Mouse (Mus musculus) erythroblast, embryonic 14.5 days (primary cell): ENCODE results near the gene Lyst. TPM values are rescaled to one million over a fixed set of nuclear protein-coding genes. Genes with fewer than 3 reads are reported as not detected.

ENCODE experiments used
- H3K27me3 ChIP-seq: 2 replicates; pipeline ENCODE4 v1.6.1; 2012; ENCODE audit warnings: inconsistent platforms; ENCODE audit not compliant: control insufficient read depth
- H3K36me3 ChIP-seq: 2 replicates; pipeline ENCODE4 v1.6.1; 2012; ENCODE audit warnings: mild to moderate bottlenecking, inconsistent platforms; ENCODE audit not compliant: control insufficient read depth
- H3K4me1 ChIP-seq: 2 replicates; pipeline ENCODE4 v1.6.1; 2012; ENCODE audit warnings: inconsistent platforms; ENCODE audit not compliant: control insufficient read depth
- H3K4me3 ChIP-seq: replicated peaks from 2 replicates; pipeline ENCODE3; 2012; ENCODE audit warnings: moderate library complexity, mild to moderate bottlenecking, inconsistent platforms
- H3K9me3 ChIP-seq: 2 replicates; pipeline ENCODE4 v1.6.1; 2012; ENCODE audit warnings: low read length, inconsistent platforms, mixed read lengths; ENCODE audit not compliant: control insufficient read depth
- GATA1 ChIP-seq: IDR thresholded peaks from 2 replicates; pipeline ENCODE4 v1.6.1; 2012; ENCODE audit warnings: low read length, inconsistent platforms, mixed read lengths
- TAL1 ChIP-seq: IDR thresholded peaks from 3 replicates; pipeline ENCODE4 v1.6.1; 2012; ENCODE audit warnings: low read length, inconsistent platforms, mixed read lengths
- polyA plus RNA-seq: library from polyadenylated mRNA; stranded (reverse); fragments of >175 nt; gene quantifications from 2 replicates; pipeline ENCODE4 v1.2.3, GENCODE M21; 2012

Gene Lyst
- polyA plus RNA-seq, 1 experiment: 0.01 TPM

DNA sequence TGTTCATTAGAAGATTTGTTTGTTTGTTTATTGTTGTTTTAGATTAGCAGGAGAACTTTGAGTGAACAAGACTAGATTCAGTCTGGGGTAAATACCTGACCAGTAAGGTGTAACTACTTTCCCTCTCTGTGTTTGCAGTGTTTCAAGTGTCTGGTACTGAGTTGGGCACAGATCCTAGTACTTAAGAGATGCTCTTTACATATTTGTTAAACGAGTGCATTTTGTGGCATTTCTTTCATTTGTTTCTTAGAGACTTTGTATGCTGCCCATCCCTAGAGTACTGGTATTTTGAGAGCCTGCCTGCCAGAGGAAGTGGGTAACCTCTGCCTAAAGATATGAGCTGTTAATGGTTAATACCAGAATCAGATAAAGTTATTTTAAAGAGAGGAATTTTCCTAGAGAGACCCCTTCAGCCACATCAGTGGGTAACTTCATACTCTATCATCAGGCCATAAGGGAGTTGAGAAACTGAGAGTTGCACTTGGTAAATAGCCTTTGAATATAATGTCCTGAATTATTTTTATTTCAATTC, 2.5 kb upstream of the Lyst start:
- no peak overlapping the region for H3K4me3 ChIP-seq
- H3K4me1 ChIP-seq: peaks cover 23% of the 10 kb centered on the region
- no peaks in the 10 kb centered on the region for H3K36me3 ChIP-seq
- no peaks in the 10 kb centered on the region for H3K9me3 ChIP-seq
- no peaks in the 10 kb centered on the region for H3K27me3 ChIP-seq
- TF ChIP-seq GATA1: no peak
- no peak for TF ChIP-seq TAL1

DNA sequence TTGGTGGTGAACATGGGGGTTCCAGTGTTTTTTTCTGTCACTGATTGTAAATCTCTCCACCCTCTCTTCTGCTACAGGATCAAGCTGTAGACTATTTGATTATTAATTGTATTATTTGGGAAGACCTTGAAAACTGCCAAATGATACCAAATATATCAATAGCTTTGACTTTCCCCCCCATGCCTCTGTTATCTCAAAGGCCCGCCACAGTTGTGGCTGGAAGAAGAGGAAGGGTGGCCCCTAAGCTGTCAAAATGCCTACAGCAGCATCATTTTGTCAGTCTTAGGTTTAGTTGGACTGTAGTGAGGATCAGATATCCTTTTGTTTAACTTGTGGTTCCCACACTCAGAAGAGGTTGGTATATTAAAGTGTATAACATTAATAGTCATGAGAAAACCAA, 1.7 kb upstream of the Lyst start:
- Histone ChIP-seq H3K4me1 (peaks cover 23% of the 10 kb centered on the region), H3K9me3 (no peaks in the 10 kb centered on the region), H3K4me3 (no peak overlapping the region), H3K27me3 (no peaks in the 10 kb centered on the region), H3K36me3 (no peaks in the 10 kb centered on the region)
- no peak for TF ChIP-seq GATA1
- TF ChIP-seq TAL1: no peak

DNA sequence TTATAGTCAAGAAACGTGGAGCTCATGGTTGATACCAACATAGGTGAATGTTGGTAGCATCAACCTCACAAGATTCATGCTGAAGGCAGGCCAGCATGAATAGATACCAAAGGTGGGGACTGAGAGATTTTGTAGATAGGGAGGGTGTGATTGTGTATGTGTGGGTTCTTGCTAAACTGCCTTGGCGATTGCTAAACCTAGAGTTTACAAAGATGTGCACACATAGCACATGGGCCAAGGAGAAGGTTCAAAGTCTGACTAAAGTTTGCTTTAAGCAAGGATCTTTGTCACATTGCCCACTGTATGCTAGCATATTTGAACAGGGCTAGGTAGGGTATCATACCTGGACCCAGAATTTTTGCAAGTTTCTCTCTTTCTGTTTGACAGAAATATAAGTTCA, 1.2 kb upstream of the Lyst start:
- TF ChIP-seq TAL1 (no peak), GATA1 (no peak)
- H3K4me1 ChIP-seq: peaks cover 23% of the 10 kb centered on the region
- H3K36me3 ChIP-seq: no peaks in the 10 kb centered on the region
- no peaks in the 10 kb centered on the region for H3K9me3 ChIP-seq
- H3K27me3 ChIP-seq: no peaks in the 10 kb centered on the region
- H3K4me3 ChIP-seq: no peak overlapping the region

DNA sequence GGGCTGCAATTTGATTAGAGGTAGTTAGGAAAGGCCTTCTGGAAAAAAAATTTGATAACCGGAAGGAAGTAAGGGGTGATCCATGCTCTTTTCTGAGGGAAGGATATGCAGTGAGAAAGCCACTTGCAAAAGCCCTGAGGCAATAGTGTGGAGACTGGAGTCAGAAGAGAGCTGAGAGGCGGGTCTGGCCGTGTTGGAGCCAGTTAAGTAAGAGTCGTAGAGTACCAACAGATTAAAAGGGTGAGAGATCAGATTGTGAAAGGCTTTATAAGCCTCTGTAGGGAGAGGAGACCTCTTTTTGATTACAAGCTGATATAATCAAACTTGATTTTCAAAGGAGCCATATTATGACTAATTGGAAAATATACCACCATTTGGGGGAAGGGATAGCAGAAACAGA, 1.7 kb downstream of the Lyst start:
- H3K9me3 ChIP-seq: no peaks in the 10 kb centered on the region
- no peak overlapping the region for H3K4me3 ChIP-seq
- TF ChIP-seq GATA1 (no peak), TAL1 (no peak)
- H3K4me1 ChIP-seq: peaks cover 23% of the 10 kb centered on the region
- H3K27me3 ChIP-seq: no peaks in the 10 kb centered on the region
- H3K36me3 ChIP-seq: no peaks in the 10 kb centered on the region

DNA sequence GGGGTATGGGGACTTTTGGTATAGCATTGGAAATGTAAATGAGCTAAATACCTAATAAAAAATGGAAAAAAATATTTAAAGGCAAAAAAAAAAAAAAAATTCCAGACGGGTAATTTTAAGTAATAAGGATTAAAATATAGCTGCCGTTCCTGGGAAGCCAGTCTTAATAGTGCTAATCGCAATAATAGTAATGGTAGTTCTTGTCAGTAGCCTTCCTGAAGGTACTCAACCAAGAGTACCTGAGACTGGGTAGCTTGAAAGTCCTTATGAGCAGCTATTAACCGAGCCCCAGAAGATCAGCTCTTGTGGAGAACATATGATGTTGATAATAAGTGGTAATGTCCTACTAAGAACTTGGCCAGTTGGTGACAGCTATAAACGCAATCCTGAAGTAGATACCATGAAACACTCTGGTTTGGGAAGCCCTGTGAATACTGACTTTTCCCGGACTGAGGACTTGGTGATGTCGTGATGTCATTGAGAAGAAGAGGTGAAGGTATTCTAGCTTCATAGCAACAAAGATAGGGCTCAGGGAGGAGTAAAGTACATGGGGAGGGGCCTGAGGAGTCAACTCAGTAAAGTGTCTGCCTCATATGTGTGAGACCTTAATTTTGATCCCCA, 6.3 kb downstream of the Lyst start:
- H3K9me3 ChIP-seq: no peaks in the 10 kb centered on the region
- no peaks in the 10 kb centered on the region for H3K36me3 ChIP-seq
- H3K4me1 ChIP-seq: no peaks in the 10 kb centered on the region
- no peak overlapping the region for H3K4me3 ChIP-seq
- TF ChIP-seq TAL1: no peak
- TF ChIP-seq GATA1: no peak
- H3K27me3 ChIP-seq: no peaks in the 10 kb centered on the region

DNA sequence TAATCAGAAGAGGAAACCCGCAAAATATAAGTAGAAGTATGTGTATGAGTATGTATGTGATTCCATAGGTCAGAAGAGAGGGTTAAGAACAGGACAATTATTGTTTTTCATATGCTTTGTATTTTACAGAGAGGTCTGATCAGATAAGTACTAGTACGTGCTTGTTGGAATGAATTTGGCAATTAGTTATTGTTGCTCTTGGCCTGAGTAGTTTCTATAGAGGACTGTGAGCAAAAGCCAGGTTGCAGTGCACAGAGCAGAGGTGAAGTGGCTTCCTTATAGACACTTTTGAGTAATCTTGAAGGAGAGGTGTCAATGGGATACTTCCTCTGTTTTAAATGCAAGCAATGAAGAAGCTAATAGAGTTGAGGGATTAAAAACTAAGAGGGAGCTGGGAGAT, 7.7 kb downstream of the Lyst start:
- H3K4me3 ChIP-seq: no peak overlapping the region
- H3K27me3 ChIP-seq: no peaks in the 10 kb centered on the region
- TF ChIP-seq GATA1 (no peak), TAL1 (no peak)
- H3K36me3 ChIP-seq: no peaks in the 10 kb centered on the region
- H3K9me3 ChIP-seq: no peaks in the 10 kb centered on the region
- H3K4me1 ChIP-seq: no peaks in the 10 kb centered on the region

DNA sequence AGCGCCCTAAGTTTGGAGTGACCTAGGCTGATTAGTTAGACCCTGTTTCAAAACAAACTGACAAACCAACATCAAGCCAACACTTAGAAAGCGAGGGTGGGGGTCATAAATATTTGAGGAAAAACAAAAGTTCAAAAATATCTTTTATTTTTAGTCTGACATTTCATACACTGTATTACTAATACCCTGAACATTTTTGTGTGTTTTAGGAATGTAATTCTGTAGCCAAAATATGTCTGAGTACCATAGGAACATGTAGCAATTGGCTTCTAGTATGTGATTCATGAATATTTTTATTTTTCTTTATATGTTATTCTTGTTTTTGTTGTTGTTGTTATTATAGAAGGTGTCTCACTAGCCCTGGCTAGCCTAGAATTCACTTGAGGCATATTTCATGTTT, 11.2 kb downstream of the Lyst start:
- TF ChIP-seq TAL1 (no peak), GATA1 (no peak)
- H3K36me3 ChIP-seq: no peaks in the 10 kb centered on the region
- no peaks in the 10 kb centered on the region for H3K27me3 ChIP-seq
- H3K9me3 ChIP-seq: no peaks in the 10 kb centered on the region
- no peaks in the 10 kb centered on the region for H3K4me1 ChIP-seq
- no peak overlapping the region for H3K4me3 ChIP-seq

DNA sequence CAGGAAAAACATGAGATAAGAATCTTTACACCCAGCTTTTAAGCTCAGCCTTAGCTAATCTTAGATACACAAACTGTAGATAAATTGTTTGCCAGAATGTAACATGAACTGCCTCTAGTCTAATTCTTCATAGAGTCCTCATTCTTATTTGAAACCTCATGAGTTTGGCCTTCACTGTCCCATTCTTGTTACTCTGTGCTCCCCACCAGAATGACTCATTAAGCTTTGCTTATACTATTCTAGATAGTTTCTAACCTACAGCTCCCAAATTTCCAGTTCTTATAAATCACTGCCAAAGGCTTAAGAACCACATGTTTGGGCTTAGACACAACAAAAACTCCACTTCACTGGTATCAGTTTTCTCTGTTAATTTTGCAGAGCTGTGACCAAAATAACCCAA, 16.0 kb downstream of the Lyst start:
- Histone ChIP-seq H3K36me3 (no peaks in the 10 kb centered on the region), H3K4me3 (no peak overlapping the region), H3K4me1 (no peaks in the 10 kb centered on the region), H3K9me3 (no peaks in the 10 kb centered on the region), H3K27me3 (no peaks in the 10 kb centered on the region)
- TF ChIP-seq TAL1 (no peak), GATA1 (no peak)

DNA sequence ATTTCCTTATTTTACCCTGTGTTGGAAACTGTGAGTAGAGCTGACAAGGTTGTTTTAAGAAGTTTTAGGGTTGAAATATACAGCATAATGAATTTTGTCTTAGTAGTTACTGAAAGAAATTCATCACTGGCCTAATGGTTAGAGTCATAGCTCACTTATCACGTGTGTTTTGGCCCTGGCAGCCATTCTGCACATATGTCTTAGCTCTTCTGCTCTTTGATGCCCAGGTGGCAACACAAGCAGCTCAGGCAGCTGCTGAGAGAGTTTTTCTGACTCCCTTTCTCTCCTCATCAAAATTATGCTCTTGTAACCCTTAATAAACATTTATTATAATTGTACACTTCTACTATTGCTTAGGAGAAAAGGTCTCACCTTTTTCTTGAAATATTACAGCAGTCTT, 18.1 kb downstream of the Lyst start:
- no peak for TF ChIP-seq GATA1
- no peak for TF ChIP-seq TAL1
- Histone ChIP-seq H3K4me1 (no peaks in the 10 kb centered on the region), H3K4me3 (no peak overlapping the region), H3K27me3 (no peaks in the 10 kb centered on the region), H3K9me3 (no peaks in the 10 kb centered on the region), H3K36me3 (no peaks in the 10 kb centered on the region)

DNA sequence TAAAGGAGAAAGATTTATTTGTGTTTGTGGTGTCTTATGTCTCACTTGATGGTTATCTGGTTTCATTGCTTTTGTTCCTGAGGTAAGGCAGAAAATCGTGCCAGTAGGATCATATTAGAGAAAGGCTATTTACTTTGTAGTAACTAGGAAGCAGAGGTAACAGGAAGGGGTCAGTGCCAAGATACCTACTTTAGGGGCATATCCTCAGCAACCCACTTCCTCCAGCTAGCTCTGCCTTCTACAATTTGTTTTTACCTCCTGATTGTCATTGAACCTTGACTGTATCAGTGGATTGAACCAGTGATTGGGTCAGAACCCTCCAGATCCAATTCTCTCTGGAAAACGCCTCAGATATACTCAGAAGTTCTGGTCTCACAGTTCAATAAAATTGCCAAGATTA, 19.5 kb downstream of the Lyst start:
- H3K4me1 ChIP-seq: no peaks in the 10 kb centered on the region
- H3K36me3 ChIP-seq: no peaks in the 10 kb centered on the region
- H3K9me3 ChIP-seq: no peaks in the 10 kb centered on the region
- no peak overlapping the region for H3K4me3 ChIP-seq
- TF ChIP-seq TAL1 (no peak), GATA1 (no peak)
- no peaks in the 10 kb centered on the region for H3K27me3 ChIP-seq
